Mouse (Mus musculus) liver, embryonic 13.5 days (tissue): ENCODE results near the gene Wdr25. TPM values are rescaled to one million over a fixed set of nuclear protein-coding genes. Genes with fewer than 3 reads are reported as not detected.

Source experiments
- ATAC-seq: fragments of 200-750 bp; cut with Nextera tagmentation; 2 replicates; pipeline ENCODE4 v1.8.0; 2017; ENCODE audit warnings: low read depth, mild to moderate bottlenecking, moderate number of reproducible peaks, moderate library complexity
- DNase-seq: peaks from one replicate; pipeline ENCODE4 v3.0.0; 2022
- H3K27ac ChIP-seq: fragments of 300-500 bp; sonication (generic); 2 replicates; pipeline ENCODE4 v1.5.1; 2015; ENCODE audit warnings: moderate library complexity, mild to moderate bottlenecking, inconsistent platforms
- H3K27me3 ChIP-seq: fragments of 300-500 bp; sonication (generic); 2 replicates; pipeline ENCODE4 v1.6.1; 2015; ENCODE audit warnings: mild to moderate bottlenecking, inconsistent platforms
- H3K36me3 ChIP-seq: fragments of 300-500 bp; sonication (generic); 2 replicates; pipeline ENCODE4 v1.6.1; 2015; ENCODE audit warnings: mild to moderate bottlenecking, inconsistent platforms
- H3K4me1 ChIP-seq: fragments of 300-500 bp; sonication (generic); replicated peaks from 2 replicates; pipeline ENCODE4 v1.6.1; 2015; ENCODE audit warnings: inconsistent platforms
- H3K4me2 ChIP-seq: fragments of 300-500 bp; sonication (generic); 2 replicates; pipeline ENCODE4 v1.6.1; 2015; ENCODE audit warnings: inconsistent platforms, mild to moderate bottlenecking, moderate library complexity
- H3K4me3 ChIP-seq: fragments of 300-500 bp; sonication (generic); replicated peaks from 2 replicates; pipeline ENCODE4 v1.5.1; 2015; ENCODE audit warnings: mild to moderate bottlenecking, inconsistent platforms
- H3K9ac ChIP-seq: fragments of 300-500 bp; sonication (generic); 2 replicates; pipeline ENCODE4 v1.6.1; 2015; ENCODE audit warnings: mild to moderate bottlenecking, inconsistent platforms
- H3K9me3 ChIP-seq: fragments of 300-500 bp; sonication (generic); replicated peaks from 2 replicates; pipeline ENCODE4 v1.6.1; 2016; ENCODE audit warnings: inconsistent platforms
- WGBS: fragments of 180-500 bp; shearing (Covaris S2); methylation state at CpG from one replicate; pipeline ENCODE4 v1.1.7; 2015; ENCODE audit not compliant: insufficient replicate concordance; 5-methylcytosine and 5-hydroxymethylcytosine counted together
- polyA plus RNA-seq: library from polyadenylated mRNA; unstranded; fragments of >200 nt; fragmentation: Nextera tagmentation; extraction: Ambion mirVana; gene quantifications from 2 replicates; pipeline ENCODE4 v1.2.1, GENCODE M21; 2015

Gene Wdr25
- polyA plus RNA-seq, 1 experiment from 2014 or later = 2.7 TPM

GRCm38 (mm10) chr12:108937506-108937905 is 44.1 kb downstream of the Wdr25 start:
- Histone ChIP-seq H3K4me1 (no peaks in the 10 kb centered on the region), H3K27ac (no peak overlapping the region), H3K4me2 (no peak overlapping the region), H3K27me3 (no peaks in the 10 kb centered on the region), H3K9ac (no peak overlapping the region), H3K9me3 (no peaks in the 10 kb centered on the region), H3K4me3 (no peak overlapping the region), H3K36me3 (no peaks in the 10 kb centered on the region)
- 60% methylated on average over 4 of the region's 4 CpGs for WGBS
- ATAC-seq (no peak), DNase-seq (no peak)

GRCm38 (mm10) chr12:108938844-108939243 is 45.4 kb downstream of the Wdr25 start:
- H3K9ac ChIP-seq = no peak overlapping the region
- no peaks in the 10 kb centered on the region for H3K36me3 ChIP-seq
- no peak overlapping the region for H3K27ac ChIP-seq
- H3K4me3 ChIP-seq = no peak overlapping the region
- no peaks in the 10 kb centered on the region for H3K9me3 ChIP-seq
- no peaks in the 10 kb centered on the region for H3K27me3 ChIP-seq
- ATAC-seq = no peak
- no peaks in the 10 kb centered on the region for H3K4me1 ChIP-seq
- H3K4me2 ChIP-seq = no peak overlapping the region
- no peak for DNase-seq
- 70% methylated on average over 5 of the region's 5 CpGs for WGBS

- no peaks in the 10 kb centered on the region for H3K36me3 ChIP-seq
- H3K4me2 ChIP-seq = no peak overlapping the region
- DNase-seq = no peak
- H3K4me3 ChIP-seq = no peak overlapping the region
- no peak for ATAC-seq
- 76% methylated on average over 9 of the region's 9 CpGs for WGBS
- no peak overlapping the region for H3K9ac ChIP-seq
- no peaks in the 10 kb centered on the region for H3K4me1 ChIP-seq
- no peaks in the 10 kb centered on the region for H3K27me3 ChIP-seq
- no peaks in the 10 kb centered on the region for H3K9me3 ChIP-seq
- no peak overlapping the region for H3K27ac ChIP-seq
These were observed 45.9 kb downstream of the Wdr25 start for GRCm38 (mm10) chr12:108939317-108939716.

DNA sequence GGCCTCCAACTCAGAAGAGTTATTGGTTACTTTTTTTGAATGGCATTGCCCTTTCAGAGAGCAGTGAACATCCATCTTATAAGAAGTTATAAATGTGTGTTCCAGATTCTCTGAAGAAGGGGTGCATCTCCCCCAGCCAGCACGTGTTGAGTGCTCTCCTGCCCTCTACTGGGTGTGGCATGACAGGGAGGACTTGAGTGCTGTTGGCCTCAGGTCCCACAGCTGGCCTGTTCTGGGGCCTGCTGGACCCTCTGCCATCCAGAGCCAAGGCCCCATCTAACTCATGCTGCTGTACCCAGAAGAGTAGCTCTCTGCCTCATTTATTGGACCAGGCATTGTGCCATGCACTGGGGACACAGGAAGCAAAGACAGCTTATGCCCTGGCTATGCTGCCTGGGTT is 46.8 kb downstream of the Wdr25 start:
- no peaks in the 10 kb centered on the region for H3K9me3 ChIP-seq
- no peaks in the 10 kb centered on the region for H3K27me3 ChIP-seq
- no peaks in the 10 kb centered on the region for H3K36me3 ChIP-seq
- H3K4me3 ChIP-seq = no peak overlapping the region
- ATAC-seq = no peak
- no peak overlapping the region for H3K9ac ChIP-seq
- H3K4me2 ChIP-seq = no peak overlapping the region
- no peaks in the 10 kb centered on the region for H3K4me1 ChIP-seq
- DNase-seq = no peak
- WGBS = 35% methylated on average over 1 of the region's 1 CpGs
- no peak overlapping the region for H3K27ac ChIP-seq

DNA sequence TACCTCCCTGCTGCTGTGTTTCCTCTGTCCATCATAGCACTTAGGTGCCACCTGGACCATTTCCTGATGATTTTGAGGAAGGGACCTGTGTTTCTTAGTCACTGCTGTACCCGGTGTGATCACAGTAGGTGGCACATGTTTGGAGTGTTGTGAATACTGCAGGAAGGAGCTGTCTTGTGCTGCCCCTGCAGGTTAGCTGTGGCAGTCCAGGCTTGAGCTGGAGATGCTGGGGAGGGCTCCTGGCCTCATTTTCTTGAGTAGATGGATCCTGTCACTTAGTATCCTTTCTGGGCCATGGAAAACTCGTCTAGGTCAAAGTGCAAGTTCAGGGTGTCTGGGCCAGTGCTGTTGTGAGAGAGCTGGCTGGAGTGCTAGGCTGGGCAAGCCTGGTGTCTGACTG is 47.9 kb downstream of the Wdr25 start:
- no peak overlapping the region for H3K27ac ChIP-seq
- H3K9ac ChIP-seq = no peak overlapping the region
- no peaks in the 10 kb centered on the region for H3K27me3 ChIP-seq
- WGBS = 43% methylated on average over 2 of the region's 2 CpGs
- no peaks in the 10 kb centered on the region for H3K9me3 ChIP-seq
- no peak overlapping the region for H3K4me2 ChIP-seq
- H3K36me3 ChIP-seq = no peaks in the 10 kb centered on the region
- H3K4me3 ChIP-seq = no peak overlapping the region
- no peak for DNase-seq
- H3K4me1 ChIP-seq = no peaks in the 10 kb centered on the region
- ATAC-seq = no peak

- H3K4me1 ChIP-seq = no peaks in the 10 kb centered on the region
- 73% methylated on average over 14 of the region's 14 CpGs for WGBS
- no peaks in the 10 kb centered on the region for H3K9me3 ChIP-seq
- ATAC-seq (no peak), DNase-seq (no peak)
- H3K4me2 ChIP-seq = no peak overlapping the region
- no peak overlapping the region for H3K27ac ChIP-seq
- no peaks in the 10 kb centered on the region for H3K36me3 ChIP-seq
- H3K4me3 ChIP-seq = no peak overlapping the region
- no peaks in the 10 kb centered on the region for H3K27me3 ChIP-seq
- no peak overlapping the region for H3K9ac ChIP-seq
These were observed 48.9 kb downstream of the Wdr25 start for GRCm38 (mm10) chr12:108942203-108942923.

DNA sequence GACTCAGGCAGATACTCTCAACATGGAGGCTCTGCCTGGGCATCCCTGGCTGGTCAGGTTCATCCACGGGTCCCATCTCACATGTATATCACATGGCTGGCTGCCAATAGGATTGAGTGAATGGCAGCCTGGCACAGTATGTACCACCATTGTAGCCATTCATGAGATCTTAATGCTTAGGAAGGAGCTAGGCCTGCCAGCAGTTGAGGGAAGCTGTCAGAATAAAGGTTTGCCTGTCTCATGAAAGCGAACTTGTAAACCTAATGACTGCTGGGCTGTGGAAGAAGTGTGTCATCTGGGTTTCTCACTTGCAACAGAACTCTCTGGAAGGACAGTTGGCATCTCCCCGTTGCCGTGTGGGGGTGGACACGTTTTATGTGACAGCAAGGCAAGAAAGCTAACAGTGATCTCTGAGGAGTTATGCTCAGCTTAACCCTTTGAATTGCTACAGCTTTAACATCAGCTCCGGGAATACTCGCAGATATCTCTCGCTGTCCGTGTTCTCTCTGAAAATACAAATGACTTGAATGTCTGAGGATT is 59.6 kb downstream of the Wdr25 start:
- Histone ChIP-seq H3K27ac (no peak overlapping the region), H3K9me3 (no peaks in the 10 kb centered on the region), H3K4me3 (no peak overlapping the region), H3K36me3 (no peaks in the 10 kb centered on the region), H3K9ac (no peak overlapping the region), H3K27me3 (no peaks in the 10 kb centered on the region), H3K4me2 (no peak overlapping the region), H3K4me1 (peaks cover 7% of the 10 kb centered on the region; the same call in 1 of the 2 replicates)
- ATAC-seq = no peak
- WGBS = 69% methylated on average over 9 of the region's 9 CpGs
- DNase-seq = no peak

GRCm38 (mm10) chr12:108953838-108954237 is 60.4 kb downstream of the Wdr25 start:
- H3K4me2 ChIP-seq = no peak overlapping the region
- peaks cover 13% of the 10 kb centered on the region; the same call in 1 of the 2 replicates for H3K4me1 ChIP-seq
- no peak overlapping the region for H3K9ac ChIP-seq
- no peaks in the 10 kb centered on the region for H3K9me3 ChIP-seq
- ATAC-seq (no peak), DNase-seq (no peak)
- no peak overlapping the region for H3K27ac ChIP-seq
- 54% methylated on average over 6 of the region's 6 CpGs for WGBS
- no peak overlapping the region for H3K4me3 ChIP-seq
- no peaks in the 10 kb centered on the region for H3K36me3 ChIP-seq
- 0 out of 2 replicates have a peak, but pooled peaks cover 1% of the 10 kb centered on the region for H3K27me3 ChIP-seq

DNA sequence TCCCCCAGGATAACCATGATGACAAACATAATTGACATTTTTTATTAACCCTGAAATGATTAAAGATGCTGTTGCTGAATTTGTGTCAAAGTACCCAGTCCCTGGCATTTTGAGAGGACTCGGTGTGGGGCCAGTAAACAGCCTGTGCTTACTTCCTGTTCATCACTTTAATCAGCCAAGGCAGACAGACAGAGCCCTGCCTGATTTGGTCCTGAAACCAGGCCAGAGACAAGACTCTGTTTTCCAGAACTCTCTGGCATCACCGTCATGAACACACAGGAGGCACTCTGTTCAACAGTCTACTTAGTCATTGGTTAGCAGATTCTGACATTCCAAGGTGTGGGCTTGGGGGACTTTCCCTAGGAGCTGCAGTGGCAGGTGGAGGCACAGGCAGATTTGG is 61.0 kb downstream of the Wdr25 start:
- DNase-seq = no peak
- H3K4me2 ChIP-seq = no peak overlapping the region
- WGBS = 58% methylated on average over 2 of the region's 2 CpGs
- 0 out of 2 replicates have a peak, but pooled peaks cover 3% of the 10 kb centered on the region for H3K27me3 ChIP-seq
- ATAC-seq = no peak
- H3K4me3 ChIP-seq = no peak overlapping the region
- no peak overlapping the region for H3K27ac ChIP-seq
- H3K36me3 ChIP-seq = no peaks in the 10 kb centered on the region
- H3K9me3 ChIP-seq = no peaks in the 10 kb centered on the region
- peaks cover 15% of the 10 kb centered on the region; the same call in 1 of the 2 replicates for H3K4me1 ChIP-seq
- no peak overlapping the region for H3K9ac ChIP-seq

DNA sequence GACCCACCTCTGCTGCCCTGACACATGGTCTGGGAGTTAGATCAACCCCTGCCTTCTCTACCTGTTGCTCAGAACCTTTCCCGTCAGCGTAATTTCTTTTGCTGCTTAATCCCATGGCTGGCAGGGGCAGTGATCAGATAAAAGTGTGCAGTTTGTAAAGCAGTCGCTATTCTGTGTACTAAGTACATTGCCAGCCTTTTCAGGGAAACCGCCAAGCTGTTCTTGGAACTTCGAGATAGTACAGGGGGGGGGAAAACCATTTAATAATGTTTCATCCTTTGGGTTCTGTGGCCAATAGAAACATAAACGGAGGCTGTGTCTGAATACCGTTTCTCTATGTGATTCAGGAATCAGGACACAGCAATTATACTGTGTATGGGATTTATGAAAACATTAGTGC is 65.1 kb downstream of the Wdr25 start:
- Histone ChIP-seq H3K9ac (no peak overlapping the region), H3K36me3 (no peaks in the 10 kb centered on the region), H3K27me3 (0 out of 2 replicates have a peak, but pooled peaks cover 3% of the 10 kb centered on the region), H3K4me2 (no peak overlapping the region), H3K9me3 (no peaks in the 10 kb centered on the region), H3K4me3 (no peak overlapping the region), H3K4me1 (peaks cover 15% of the 10 kb centered on the region; the same call in 1 of the 2 replicates), H3K27ac (no peak overlapping the region)
- WGBS = 44% methylated on average over 7 of the region's 7 CpGs
- DNase-seq (no peak), ATAC-seq (0 out of 2 replicates have a peak, but pooled peaks have one; percentile 47)

DNA sequence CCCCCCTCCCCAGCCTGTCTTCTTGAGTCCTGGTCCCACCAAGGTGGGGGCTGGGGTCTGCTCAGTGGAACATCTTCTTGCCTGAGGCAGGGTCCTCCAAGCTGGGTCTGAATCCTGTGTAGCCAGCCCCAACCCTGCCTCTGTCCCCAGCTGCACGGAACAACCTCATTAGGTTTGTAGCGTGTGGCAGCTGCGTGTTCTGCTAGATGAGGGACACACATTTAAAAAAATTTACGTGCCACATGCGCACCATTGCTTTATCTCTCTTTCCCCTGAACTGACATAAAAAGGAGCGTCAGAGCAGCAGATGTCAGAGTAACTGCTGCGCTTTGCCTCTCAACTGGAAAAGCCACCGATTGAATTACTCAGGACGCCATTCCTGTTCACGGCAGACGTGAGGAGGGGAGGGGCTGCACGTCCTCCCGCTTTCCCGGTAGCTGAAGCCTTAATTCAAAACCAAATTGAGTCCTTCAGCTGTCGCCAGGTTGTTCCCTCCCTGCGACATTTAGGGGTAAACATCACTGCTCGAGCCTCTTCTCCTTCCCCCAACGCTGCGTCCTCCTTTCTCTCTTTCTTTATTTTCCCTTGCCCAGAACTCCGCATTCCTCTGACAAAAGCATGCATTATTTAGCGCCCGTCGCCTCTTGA is 65.7 kb downstream of the Wdr25 start:
- ATAC-seq (no peak), DNase-seq (no peak)
- H3K9me3 ChIP-seq = no peaks in the 10 kb centered on the region
- WGBS = 26% methylated on average over 23 of the region's 23 CpGs
- H3K4me2 ChIP-seq = peak overlapping the region; percentile 13; the same call in 1 of the 2 replicates
- no peak overlapping the region for H3K4me3 ChIP-seq
- H3K36me3 ChIP-seq = no peaks in the 10 kb centered on the region
- H3K4me1 ChIP-seq = peaks cover 15% of the 10 kb centered on the region; the same call in 1 of the 2 replicates
- H3K27ac ChIP-seq = no peak overlapping the region
- H3K27me3 ChIP-seq = 0 out of 2 replicates have a peak, but pooled peaks cover 3% of the 10 kb centered on the region
- no peak overlapping the region for H3K9ac ChIP-seq
